Mouse (Mus musculus) cerebellum, postnatal 25 days (tissue): ENCODE results near the gene Zc3h12a.

Source experiments
- DNase-seq, 2 experiments: peaks; one replicate each; pipeline ENCODE4 v3.0.0; 2021; ENCODE audit warnings: mixed read lengths in 2 of 2

Zc3h12a gene

GRCm38 (mm10) chr4:125127305-125128084 is at the start of gene Zc3h12a:
TSS of gene Zc3h12a (minus strand) at chr4:125127840.
- peak; percentile 65 to 83 for DNase-seq

- DNase-seq = peak; percentile 44 to 52
These were observed 49.1 kb upstream of the Zc3h12a start for GRCm38 (mm10) chr4:125176639-125177165.

- no peak for DNase-seq
These were observed 48.5 kb upstream of the Zc3h12a start for GRCm38 (mm10) chr4:125176190-125176589.

GRCm38 (mm10) chr4:125175591-125175990 is 48.0 kb upstream of the Zc3h12a start:
- peak; percentile 76 to 85 for DNase-seq

- no peak for DNase-seq
These were observed 47.0 kb upstream of the Zc3h12a start for GRCm38 (mm10) chr4:125174516-125175185.

- no peak for DNase-seq
These were observed 45.5 kb upstream of the Zc3h12a start for GRCm38 (mm10) chr4:125173150-125173549.

- no peak for DNase-seq
These were observed 45.1 kb upstream of the Zc3h12a start for GRCm38 (mm10) chr4:125172736-125173135.

- no peak for DNase-seq
These were observed 40.1 kb upstream of the Zc3h12a start for GRCm38 (mm10) chr4:125167723-125168122.

GRCm38 (mm10) chr4:125164861-125165260 is 37.2 kb upstream of the Zc3h12a start:
- DNase-seq = no peak

- DNase-seq = no peak
These were observed 35.1 kb upstream of the Zc3h12a start for GRCm38 (mm10) chr4:125162701-125163100.

- no peak for DNase-seq
These were observed 33.8 kb upstream of the Zc3h12a start for GRCm38 (mm10) chr4:125161392-125161791.

- no peak for DNase-seq
These were observed 33.3 kb upstream of the Zc3h12a start for GRCm38 (mm10) chr4:125160951-125161331.

GRCm38 (mm10) chr4:125160320-125160950 is 32.8 kb upstream of the Zc3h12a start:
- DNase-seq = peak; percentile 95 to 97

GRCm38 (mm10) chr4:125158581-125159317 is 31.1 kb upstream of the Zc3h12a start:
- peak; percentile 26 to 57 for DNase-seq

GRCm38 (mm10) chr4:125158081-125158480 is 30.4 kb upstream of the Zc3h12a start:
- no peak for DNase-seq

- DNase-seq = no peak
These were observed 29.7 kb upstream of the Zc3h12a start for GRCm38 (mm10) chr4:125157322-125157721.

GRCm38 (mm10) chr4:125155646-125156045 is 28.0 kb upstream of the Zc3h12a start:
- DNase-seq = no peak

GRCm38 (mm10) chr4:125153659-125154241 is 26.1 kb upstream of the Zc3h12a start:
- DNase-seq = no peak

GRCm38 (mm10) chr4:125152469-125152868 is 24.8 kb upstream of the Zc3h12a start:
- DNase-seq = no peak

GRCm38 (mm10) chr4:125149460-125149859 is 21.8 kb upstream of the Zc3h12a start:
- no peak for DNase-seq

- DNase-seq = no peak
These were observed 20.3 kb upstream of the Zc3h12a start for GRCm38 (mm10) chr4:125147970-125148369.

- DNase-seq = no peak
These were observed 17.6 kb upstream of the Zc3h12a start for GRCm38 (mm10) chr4:125145213-125145612.
